Mouse (Mus musculus) E14TG2a.4 (cell line): ENCODE data around the gene Ddx23.

Experiments
- CTCF ChIP-seq: conservative IDR thresholded peaks from 2 replicates; pipeline ENCODE4 v1.5.1; 2014; ENCODE audit warnings: low read length
- POU5F1 ChIP-seq: IDR thresholded peaks from 2 replicates; pipeline ENCODE4 v1.6.1; 2014; ENCODE audit warnings: low read length, borderline replicate concordance

- TF ChIP-seq CTCF (no peak), POU5F1 (no peak)
Measured at GRCm38 (mm10) chr15:98614971-98615370, 47.7 kb downstream of the Ddx23 start.
